Mouse (Mus musculus) embryonic facial prominence, embryonic 14.5 days (tissue): ENCODE results near the gene Lcp1. TPM values are rescaled to one million over a fixed set of nuclear protein-coding genes. Genes with fewer than 3 reads are reported as not detected.

Experiments used
- ATAC-seq: fragments of 200-750 bp; cut with Nextera tagmentation; 2 replicates; pipeline ENCODE4 v1.8.0; 2017; ENCODE audit warnings: low read depth, moderate number of reproducible peaks, moderate TSS enrichment
- DNase-seq: peaks from one replicate; pipeline ENCODE4 v3.0.0-alpha.2; 2015; ENCODE audit warnings: low spot score
- H3K27ac ChIP-seq: fragments of 300-500 bp; sonication (generic); replicated peaks from 2 replicates; pipeline ENCODE4 v1.5.1; 2014; ENCODE audit warnings: low read depth, mild to moderate bottlenecking, low read length, moderate library complexity
- H3K27me3 ChIP-seq: fragments of 300-500 bp; sonication (generic); replicated peaks from 2 replicates; pipeline ENCODE4 v1.6.1; 2014; ENCODE audit warnings: low read length; ENCODE audit not compliant: control insufficient read depth, insufficient read depth
- H3K36me3 ChIP-seq: fragments of 300-500 bp; sonication (generic); 2 replicates; pipeline ENCODE4 v1.6.1; 2014; ENCODE audit warnings: low read length, mixed read lengths; ENCODE audit not compliant: control insufficient read depth, insufficient read depth
- H3K4me1 ChIP-seq: fragments of 300-500 bp; sonication (generic); 2 replicates; pipeline ENCODE4 v1.6.1; 2014; ENCODE audit warnings: antibody characterized with exemption, low read length; ENCODE audit not compliant: control insufficient read depth, insufficient read depth
- H3K4me2 ChIP-seq: fragments of 300-500 bp; sonication (generic); 2 replicates; pipeline ENCODE4 v1.6.1; 2014; ENCODE audit warnings: low read depth, mild to moderate bottlenecking, low read length, moderate library complexity, mixed read lengths
- H3K4me3 ChIP-seq: fragments of 300-500 bp; sonication (generic); 2 replicates; pipeline ENCODE4 v1.5.1; 2014; ENCODE audit warnings: low read depth, mild to moderate bottlenecking, low read length
- H3K9ac ChIP-seq: fragments of 300-500 bp; sonication (generic); 2 replicates; pipeline ENCODE4 v1.6.1; 2014; ENCODE audit warnings: low read depth, mild to moderate bottlenecking, low read length, moderate library complexity, mixed read lengths
- H3K9me3 ChIP-seq: fragments of 300-500 bp; sonication (generic); 2 replicates; pipeline ENCODE4 v1.6.1; 2016; ENCODE audit warnings: low read length; ENCODE audit not compliant: control insufficient read depth
- WGBS: fragments of 180-500 bp; shearing (Covaris S2); extraction: QIAGEN DNeasy Blood & Tissue Kit; methylation state at CpG from one replicate; pipeline ENCODE4 v1.1.7; 2014; 5-methylcytosine and 5-hydroxymethylcytosine counted together
- polyA plus RNA-seq: library from polyadenylated mRNA; unstranded; fragments of >200 nt; fragmentation: Nextera tagmentation; extraction: Ambion mirVana; gene quantifications from 2 replicates; pipeline ENCODE4 v1.2.1, GENCODE M21; 2014

The Lcp1 gene
- polyA plus RNA-seq, 1 experiment from 2014 or later = 44.3 TPM

- Histone ChIP-seq H3K36me3 (no peaks in the 10 kb centered on the region), H3K4me1 (no peaks in the 10 kb centered on the region), H3K4me2 (peak overlapping the region; percentile 7; the same call in 1 of the 2 replicates), H3K9me3 (no peaks in the 10 kb centered on the region), H3K4me3 (no peak overlapping the region), H3K9ac (no peak overlapping the region), H3K27ac (peak overlapping the region; percentile 48), H3K27me3 (no peaks in the 10 kb centered on the region)
- WGBS = 83% methylated on average over 20 of the region's 20 CpGs
- no peak for ATAC-seq
- no peak for DNase-seq
Observed at GRCm38 (mm10) chr14:75179255-75179963, 48.5 kb downstream of the Lcp1 start.

GRCm38 (mm10) chr14:75180551-75180978 lies 49.7 kb downstream of the Lcp1 start:
- WGBS = 84% methylated on average over 8 of the region's 8 CpGs
- Histone ChIP-seq H3K4me3 (no peak overlapping the region), H3K4me2 (no peak overlapping the region), H3K36me3 (no peaks in the 10 kb centered on the region), H3K27ac (no peak overlapping the region), H3K4me1 (no peaks in the 10 kb centered on the region), H3K27me3 (no peaks in the 10 kb centered on the region), H3K9me3 (no peaks in the 10 kb centered on the region), H3K9ac (no peak overlapping the region)
- DNase-seq (no peak), ATAC-seq (no peak)

- no peak overlapping the region for H3K9ac ChIP-seq
- H3K9me3 ChIP-seq = no peaks in the 10 kb centered on the region
- H3K4me3 ChIP-seq = no peak overlapping the region
- ATAC-seq (no peak), DNase-seq (no peak)
- no peaks in the 10 kb centered on the region for H3K4me1 ChIP-seq
- no peaks in the 10 kb centered on the region for H3K36me3 ChIP-seq
- H3K27ac ChIP-seq = no peak overlapping the region
- H3K4me2 ChIP-seq = no peak overlapping the region
- H3K27me3 ChIP-seq = no peaks in the 10 kb centered on the region
- 81% methylated on average over 9 of the region's 9 CpGs for WGBS
Observed at GRCm38 (mm10) chr14:75181062-75181935, 50.4 kb downstream of the Lcp1 start.

- no peaks in the 10 kb centered on the region for H3K27me3 ChIP-seq
- ATAC-seq (no peak), DNase-seq (no peak)
- H3K4me2 ChIP-seq = no peak overlapping the region
- H3K27ac ChIP-seq = no peak overlapping the region
- no peaks in the 10 kb centered on the region for H3K4me1 ChIP-seq
- 72% methylated on average over 4 of the region's 4 CpGs for WGBS
- no peaks in the 10 kb centered on the region for H3K9me3 ChIP-seq
- H3K36me3 ChIP-seq = no peaks in the 10 kb centered on the region
- H3K9ac ChIP-seq = no peak overlapping the region
- no peak overlapping the region for H3K4me3 ChIP-seq
Observed at GRCm38 (mm10) chr14:75182378-75182777, 51.5 kb downstream of the Lcp1 start.

DNA sequence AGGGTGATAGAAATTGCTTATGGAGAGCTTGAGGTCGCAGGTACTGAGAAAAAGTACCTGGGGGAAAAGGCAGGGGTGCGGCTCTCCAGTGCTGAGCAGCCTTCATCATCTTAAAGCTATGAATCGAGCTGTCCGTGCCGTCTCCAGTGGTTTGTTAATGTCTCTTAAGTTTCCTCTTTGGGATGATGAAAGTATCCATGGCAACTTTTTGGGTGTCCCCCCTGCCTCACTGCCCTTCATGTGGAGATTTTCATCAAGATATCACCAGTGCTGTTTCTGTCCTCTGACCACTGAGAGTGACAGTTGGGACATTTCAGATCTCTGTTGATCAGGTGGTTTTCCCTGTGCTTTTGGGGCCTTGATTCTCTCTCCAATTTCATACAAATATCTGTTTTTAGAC lies 51.9 kb downstream of the Lcp1 start:
- DNase-seq = no peak
- Histone ChIP-seq H3K9ac (no peak overlapping the region), H3K36me3 (no peaks in the 10 kb centered on the region), H3K27me3 (no peaks in the 10 kb centered on the region), H3K4me2 (no peak overlapping the region), H3K27ac (no peak overlapping the region), H3K4me3 (no peak overlapping the region), H3K9me3 (no peaks in the 10 kb centered on the region), H3K4me1 (no peaks in the 10 kb centered on the region)
- 80% methylated on average over 5 of the region's 5 CpGs for WGBS
- ATAC-seq = no peak

DNA sequence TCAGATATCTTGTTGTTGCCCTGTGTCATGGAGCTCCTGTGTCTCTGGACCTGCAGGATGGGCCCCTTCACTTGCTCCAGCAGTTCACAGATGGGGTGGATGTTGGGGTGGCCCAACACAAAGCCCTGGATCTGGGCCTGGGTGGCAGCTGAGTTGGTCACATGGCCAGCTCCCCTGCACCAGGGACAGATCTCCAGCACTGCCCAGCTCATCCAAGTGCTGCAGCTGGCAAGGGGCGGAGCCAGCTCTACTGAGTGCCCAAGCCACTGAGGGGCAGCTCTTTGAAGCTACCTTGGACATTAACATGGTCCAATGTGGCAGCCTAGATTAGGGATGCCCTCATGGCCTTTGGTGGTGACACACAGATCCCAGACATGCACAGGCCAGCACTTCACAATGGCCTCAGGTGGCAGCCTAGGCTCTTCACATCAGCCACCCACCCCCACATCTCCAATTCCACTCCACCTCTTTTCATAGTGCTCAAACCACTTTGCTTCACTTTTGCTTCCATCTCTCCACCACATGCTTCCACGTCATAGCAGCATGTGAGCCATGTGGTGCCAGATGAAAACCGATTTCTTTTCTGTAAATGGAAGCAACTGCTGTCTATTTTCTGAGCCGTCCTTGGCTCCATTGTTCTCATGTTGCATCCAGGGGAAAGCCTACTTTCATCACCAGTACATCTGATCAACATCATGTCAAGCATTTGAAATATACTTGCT lies 53.3 kb downstream of the Lcp1 start:
- Histone ChIP-seq H3K27me3 (no peaks in the 10 kb centered on the region), H3K36me3 (no peaks in the 10 kb centered on the region), H3K4me2 (no peak overlapping the region), H3K27ac (no peak overlapping the region), H3K4me3 (no peak overlapping the region), H3K9me3 (no peaks in the 10 kb centered on the region), H3K4me1 (no peaks in the 10 kb centered on the region), H3K9ac (no peak overlapping the region)
- ATAC-seq (no peak), DNase-seq (no peak)
- 78% methylated on average over 4 of the region's 4 CpGs for WGBS

GRCm38 (mm10) chr14:75185796-75186594 lies 55.1 kb downstream of the Lcp1 start:
- ATAC-seq (no peak), DNase-seq (no peak)
- H3K9me3 ChIP-seq = no peaks in the 10 kb centered on the region
- H3K4me2 ChIP-seq = no peak overlapping the region
- H3K9ac ChIP-seq = no peak overlapping the region
- no peak overlapping the region for H3K4me3 ChIP-seq
- no peaks in the 10 kb centered on the region for H3K36me3 ChIP-seq
- no peaks in the 10 kb centered on the region for H3K27me3 ChIP-seq
- H3K27ac ChIP-seq = no peak overlapping the region
- WGBS = 66% methylated on average over 5 of the region's 5 CpGs
- H3K4me1 ChIP-seq = no peaks in the 10 kb centered on the region

GRCm38 (mm10) chr14:75186858-75187415 lies 56.0 kb downstream of the Lcp1 start:
- no peak overlapping the region for H3K27ac ChIP-seq
- 89% methylated on average over 8 of the region's 8 CpGs for WGBS

More at GRCm38 (mm10) chr14:75186858-75187415, 56.0 kb downstream of the Lcp1 start:
- H3K9me3 ChIP-seq = no peaks in the 10 kb centered on the region
- no peaks in the 10 kb centered on the region for H3K4me1 ChIP-seq
- H3K4me3 ChIP-seq = no peak overlapping the region
- H3K27me3 ChIP-seq = no peaks in the 10 kb centered on the region
- DNase-seq (no peak), ATAC-seq (no peak)
- no peak overlapping the region for H3K4me2 ChIP-seq
- no peak overlapping the region for H3K9ac ChIP-seq
- no peaks in the 10 kb centered on the region for H3K36me3 ChIP-seq
